30 mouse cellular contexts compared by ENCODE assay signal in the genomic region with DNA sequence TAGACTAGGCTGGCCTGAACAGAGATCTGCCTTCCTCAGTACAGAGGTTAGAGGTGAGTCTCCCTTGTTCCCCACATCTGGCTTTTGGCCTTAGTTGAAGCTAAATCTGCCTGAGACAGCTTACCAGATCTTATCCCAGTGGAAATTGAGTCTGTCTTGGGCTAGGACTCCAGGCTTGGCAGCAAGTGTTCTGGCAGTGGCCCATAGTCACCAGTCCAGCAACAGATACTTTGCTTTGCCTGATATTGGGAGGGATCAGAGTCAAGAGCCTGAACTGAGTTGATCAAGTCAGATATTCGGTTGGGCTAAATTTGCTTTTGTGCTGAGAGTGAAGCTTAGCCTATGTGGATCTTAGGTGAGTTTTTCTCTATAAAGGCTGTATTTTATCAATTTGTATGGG. TPM values are rescaled to one million over a fixed set of nuclear protein-coding genes. Genes with fewer than 3 reads are reported as not detected.
DNase-seq lines count a peak whose midpoint lies in the region; ATAC-seq and TF ChIP-seq lines count a peak whose summit lies in the region.
"Had no signal": no experiment of that assay in that cellular context is flagged by ENCODE, and none has a peak within 500 bp of the region (broad histone marks: within the 10 kb centered on the region; RNA-seq: fewer than 3 reads in every experiment).

No protein-coding gene starts in this region.

- TF ChIP-seq CTCF in CH12.LX (conservative IDR thresholded peaks at IDR 0.05 in 1 of 2, IDR thresholded peaks at IDR 0.05 in 1 of 2; ENCODE audit: low read depth in 2 of 2, low read length in 2 of 2), result no peak
- TF ChIP-seq CTCF in G1E (IDR thresholded peaks at IDR 0.05; ENCODE audit: low read depth, low read length), result no peak

- no peaks in the 10 kb centered on the region for H3K27me3 ChIP-seq in heart, embryonic 13.5 days (replicated peaks)
- H3K27me3 ChIP-seq in heart, embryonic 11.5 days (ENCODE audit: control insufficient read depth, insufficient read depth, low read length), result no peaks in the 10 kb centered on the region
- H3K27me3 ChIP-seq in CH12.LX (replicated peaks) (no peaks in the 10 kb centered on the region), G1E (ENCODE audit: insufficient read depth, low read length) (no peaks in the 10 kb centered on the region)
- H3K27me3 ChIP-seq: embryonic facial prominence, embryonic 12.5 days; forebrain, embryonic 15.5 days; heart, embryonic 15.5 days; hindbrain, embryonic 13.5 days; limb, embryonic 13.5 days; liver, embryonic 15.5 days; lung, embryonic 15.5 days had no signal

- peaks cover 42% of the 10 kb centered on the region for H3K79me2 ChIP-seq in CH12.LX (replicated peaks; ENCODE audit: control insufficient read depth, extremely low read depth, insufficient read depth, poor library complexity, severe bottlenecking)

- in situ Hi-C loops in CH12.LX (cut with MboI; ENCODE audit: low pct_ligation_motif_present, low pct_unique_long_range_greater_than_20kb, low sequenced_read_pairs), result loop anchor here (5.0 to 25.0 kb wide), 3 partner anchors 46 to 1116 kb away; a partner anchor contains a TSS

- 0 out of 2 replicates have a peak, but pooled peaks have one; percentile 6 for TF ChIP-seq POLR2A in CH12.LX (IDR thresholded peaks at IDR 0.05; ENCODE audit: low read depth, low read length)

- dilution Hi-C loops in CH12.LX (cut with MboI; ENCODE audit: extremely low pct_ligation_motif_present, extremely low pct_unique_long_range_greater_than_20kb, low sequenced_read_pairs), result no loop called here

- H3K4me3 ChIP-seq in heart, embryonic 13.5 days, result no peak overlapping the region
- H3K4me3 ChIP-seq in heart, embryonic 11.5 days (ENCODE audit: low read depth, low read length), result no peak overlapping the region
- H3K4me3 ChIP-seq in CH12.LX (replicated peaks in 1 of 3; ENCODE audit: low read depth in 2 of 3, low read length in 2 of 3, poor library complexity in 1 of 3) (no peak overlapping the region), G1E (ENCODE audit: low read depth, low read length) (peak overlapping the region; percentile 39; the same call in 1 of the 2 replicates)
- H3K4me3 ChIP-seq: embryonic facial prominence, embryonic 12.5 days; forebrain, embryonic 15.5 days; heart, adult 2 months; heart, embryonic 15.5 days; hindbrain, embryonic 13.5 days; limb, embryonic 13.5 days; liver, embryonic 15.5 days; lung, embryonic 15.5 days had no signal

- H3K4me1 ChIP-seq in heart, embryonic 13.5 days, result peaks cover 51% of the 10 kb centered on the region
- H3K4me1 ChIP-seq in heart, embryonic 11.5 days (ENCODE audit: control insufficient read depth, insufficient read depth, low read length), result peaks cover 18% of the 10 kb centered on the region
- H3K4me1 ChIP-seq in CH12.LX (ENCODE audit: control insufficient read depth in 1 of 2, insufficient read depth in 2 of 2) (peaks cover 4 to 49% of the 10 kb centered on the region in 2 experiments), G1E (ENCODE audit: insufficient read depth, low read depth, low read length) (peaks cover 60% of the 10 kb centered on the region)

- H3K27ac ChIP-seq in heart, embryonic 13.5 days (replicated peaks), result no peak overlapping the region
- H3K27ac ChIP-seq in heart, embryonic 11.5 days (ENCODE audit: low read depth, low read length), result no peak overlapping the region
- peak overlapping the region; percentile 38 for H3K27ac ChIP-seq in CH12.LX (ENCODE audit: insufficient read depth, low read depth)
- H3K27ac ChIP-seq: embryonic facial prominence, embryonic 12.5 days; forebrain, embryonic 15.5 days; heart, adult 2 months; heart, embryonic 15.5 days; hindbrain, embryonic 13.5 days; limb, embryonic 13.5 days; liver, embryonic 15.5 days; lung, embryonic 15.5 days had no signal

- 95% methylated on average over 1 of the region's 1 CpGs for WGBS in heart, embryonic 13.5 days
- 93% methylated on average over 1 of the region's 1 CpGs for WGBS in heart, embryonic 11.5 days (ENCODE audit: insufficient replicate concordance)

- 0 out of 2 replicates have a peak overlapping the region, but pooled peaks have one; percentile 17 for H3K9ac ChIP-seq in heart, embryonic 13.5 days
- no peak overlapping the region for H3K9ac ChIP-seq in heart, embryonic 11.5 days (ENCODE audit: low read depth, low read length)
- no peak overlapping the region for H3K9ac ChIP-seq in CH12.LX (ENCODE audit: insufficient read depth, low read depth)
- H3K9ac ChIP-seq: embryonic facial prominence, embryonic 12.5 days; forebrain, embryonic 15.5 days; heart, embryonic 15.5 days; hindbrain, embryonic 13.5 days; limb, embryonic 13.5 days; liver, embryonic 15.5 days; lung, embryonic 15.5 days had no signal

- no peak for TF ChIP-seq EP300 in CH12.LX (IDR thresholded peaks at IDR 0.05; ENCODE audit: low read length)

- intact Hi-C loops in left cerebral cortex, postnatal 36 days (cut with DNase I), result no loop called here

- H3K36me3 ChIP-seq in heart, embryonic 13.5 days, result peaks cover 81% of the 10 kb centered on the region
- peaks cover 42% of the 10 kb centered on the region for H3K36me3 ChIP-seq in heart, embryonic 11.5 days (ENCODE audit: control insufficient read depth, insufficient read depth, low read length)
- peaks cover 80 to 96% of the 10 kb centered on the region in 2 experiments for H3K36me3 ChIP-seq in CH12.LX (replicated peaks in 1 of 2; ENCODE audit: control insufficient read depth in 1 of 2, insufficient read depth in 1 of 2, low read length in 1 of 2)
- H3K36me3 ChIP-seq in G1E (replicated peaks), result peaks cover 96% of the 10 kb centered on the region

- DNase-seq in CH12.LX (ENCODE audit: extremely low read depth) (no peak), G1E (ENCODE audit: low spot score) (no peak)
- DNase-seq in gastrocnemius, postnatal 10 days, result peak; percentile 42
- no peak for DNase-seq in spleen, postnatal 10 days (ENCODE audit: low spot score in 2 of 2)
- DNase-seq in T-cell, adult 2 months (ENCODE audit: low spot score), result no peak
- no peak for DNase-seq in left cerebral cortex, postnatal 36 days (ENCODE audit: low spot score in 2 of 2)
- DNase-seq: adrenal gland, postnatal 14 days; cerebellum, adult 11 months; cerebellum, adult 9-11 months; embryo, embryonic 11 days; heart, postnatal 4 days; kidney, adult 9 months; kidney, postnatal 10 days; layer of hippocampus, adult 9-11 months; right cerebral cortex, adult 18-20 months; thymus, postnatal 4 days had no signal

- no peak for ATAC-seq in heart, embryonic 13.5 days (ENCODE audit: extremely low read depth, insufficient number of reproducible peaks, low FRiP score, low TSS enrichment)
- ATAC-seq in heart, embryonic 11.5 days (replicated peaks; ENCODE audit: insufficient number of reproducible peaks, low FRiP score, low TSS enrichment), result no peak
- no peak for ATAC-seq in G1E (ENCODE audit: extremely low read depth, insufficient number of reproducible peaks, low FRiP score, poor library complexity, severe bottlenecking)
- ATAC-seq: CD4-positive, CD25-positive, alpha-beta regulatory T cell, adult 4 months; forebrain, embryonic 15.5 days; intestine, postnatal 0 days; midbrain, embryonic 16.5 days had no signal

- no peak for TF ChIP-seq RAD21 in CH12.LX (IDR thresholded peaks at IDR 0.05; ENCODE audit: low read depth, low read length)

- H3K9me3 ChIP-seq in heart, embryonic 13.5 days, result no peaks in the 10 kb centered on the region
- H3K9me3 ChIP-seq in heart, embryonic 11.5 days (replicated peaks; ENCODE audit: control insufficient read depth, low read length), result no peaks in the 10 kb centered on the region
- H3K9me3 ChIP-seq in CH12.LX (replicated peaks; ENCODE audit: low read length) (no peaks in the 10 kb centered on the region), G1E (replicated peaks) (no peaks in the 10 kb centered on the region)
- H3K9me3 ChIP-seq: embryonic facial prominence, embryonic 12.5 days; forebrain, embryonic 15.5 days; heart, embryonic 15.5 days; hindbrain, embryonic 13.5 days; limb, embryonic 13.5 days; liver, embryonic 15.5 days; lung, embryonic 15.5 days had no signal

- H3K4me2 ChIP-seq in heart, embryonic 13.5 days, result no peak overlapping the region
- H3K4me2 ChIP-seq in heart, embryonic 11.5 days, result no peak overlapping the region
- H3K4me2 ChIP-seq in CH12.LX (ENCODE audit: insufficient read depth, low read depth, poor library complexity, severe bottlenecking), result no peak overlapping the region
- H3K4me2 ChIP-seq: embryonic facial prominence, embryonic 12.5 days; forebrain, embryonic 15.5 days; heart, embryonic 15.5 days; hindbrain, embryonic 13.5 days; limb, embryonic 13.5 days; liver, embryonic 15.5 days; lung, embryonic 15.5 days; midbrain, embryonic 11.5 days had no signal

TF ChIP-seq in CH12.LX, 34 proteins besides CTCF, POLR2A, EP300 and RAD21:
- TF ChIP-seq MYC (IDR thresholded peaks at IDR 0.05; ENCODE audit: low read depth, low read length), result no peak
- TF ChIP-seq POLR2AphosphoS2 (IDR thresholded peaks at IDR 0.05; ENCODE audit: low read depth, low read length), result 0 out of 2 replicates have a peak, but pooled peaks have one; percentile 64

RNA-seq across cellular contexts. Expression of a gene that starts 9.6 kb away (rescaled TPM):
- polyA plus RNA-seq in heart, embryonic 13.5 days (2015; fragmentation: Nextera tagmentation; extraction: Ambion mirVana), result 597 and 600 TPM in 2 replicates
- polyA plus RNA-seq in heart, embryonic 11.5 days (2014; fragmentation: Nextera tagmentation; extraction: Ambion mirVana), result 849 and 922 TPM in 2 replicates
- total RNA-seq in CH12.LX (2012; rRNA removed) (2,823 and 3,216 TPM in 2 replicates), CH12.LX (2014; rRNA removed) (7,057 and 7,430 TPM in 2 replicates), G1E (2014; fragmentation: Nextera tagmentation) (3,155 and 3,550 TPM in 2 replicates), G1E (2017) (4,442 and 4,451 TPM in 2 replicates)
- polyA plus RNA-seq in CH12.LX (2012; ENCODE audit: insufficient read length, low read depth) (3,420 and 4,075 TPM in 2 replicates), G1E (2012) (330 and 378 TPM in 2 replicates)
- total RNA-seq in gastrocnemius, postnatal 10 days (2021), result 1,000 to 10,000 TPM; 1,158 to 1,240 TPM
- total RNA-seq in left cerebral cortex, postnatal 36 days (2021), result 100 to 1,000 TPM; 665 to 675 TPM

RNA-seq across cellular contexts. Expression of a gene that starts 9.6 kb away (rescaled TPM):
- 12.6 and 13.8 TPM in 2 replicates for polyA plus RNA-seq in heart, embryonic 13.5 days (2015; fragmentation: Nextera tagmentation; extraction: Ambion mirVana)
- polyA plus RNA-seq in heart, embryonic 11.5 days (2014; fragmentation: Nextera tagmentation; extraction: Ambion mirVana), result 12.4 and 13.8 TPM in 2 replicates
- total RNA-seq in CH12.LX (2012; rRNA removed), result 15.9 and 17.0 TPM in 2 replicates
- 10.8 and 11.6 TPM in 2 replicates for total RNA-seq in CH12.LX (2014; rRNA removed)
- polyA plus RNA-seq in CH12.LX (2012; ENCODE audit: insufficient read length, low read depth), result 18.4 and 18.9 TPM in 2 replicates
- 38.4 and 43.8 TPM in 2 replicates for total RNA-seq in G1E (2014; fragmentation: Nextera tagmentation)
- total RNA-seq in G1E (2017), result 22.8 and 26.1 TPM in 2 replicates
- polyA plus RNA-seq in G1E (2012), result 4.1 and 5.6 TPM in 2 replicates
- 10 to 100 TPM in 1 of 2 experiments, 1 to 10 TPM in 1; 8.8 to 12.9 TPM for total RNA-seq in gastrocnemius, postnatal 10 days (2021)
- 10 to 100 TPM; 38.3 to 39.2 TPM for total RNA-seq in left cerebral cortex, postnatal 36 days (2021)
